Mouse (Mus musculus): ENCODE measurements around the gene Rexo2. TPM values are rescaled to one million over a fixed set of nuclear protein-coding genes. Genes with fewer than 3 reads are reported as not detected.

The Rexo2 gene
- total RNA-seq, 4 experiments from 2014 or later: 86.2 to 97.6 (median 91.0) TPM

Small RNA genes within 50 kb of the gene (microRNA-seq; reads per million reads assigned to microRNA genes)
- gene Gm23653: 0 reads per million in 2 experiments

Other genes with a start within 250 kb of the Rexo2 start
- under 1 TPM; 0.41 to 0.93 (median 0.71) TPM for gene Nxpe2, start 127.2 kb downstream of the Rexo2 start, total RNA-seq (2022)
- 10 to 100 TPM; 36.4 to 40.3 (median 37.3) TPM for gene Rbm7, start 14.7 kb upstream of the Rexo2 start, total RNA-seq (2022)
- gene Gm5617, start 14.8 kb upstream of the Rexo2 start, total RNA-seq (2022): 10 to 100 TPM in 2 of 4 experiments, 1 to 10 TPM in 2; 7.9 to 14.0 (median 10.8) TPM
- under 1 TPM in 3 of 4 experiments, not detected in 1; 0.46 to 0.87 (median 0.82) TPM for gene Nnmt, start 124.5 kb upstream of the Rexo2 start, total RNA-seq (2022)